Mouse (Mus musculus): ENCODE results near the gene Tfap4.

- no peak for TF ChIP-seq CTCF (IDR thresholded peaks at IDR 0.05; ENCODE audit: low read depth)
- TF ChIP-seq EP300 (IDR thresholded peaks at IDR 0.05; ENCODE audit: low read depth) = no peak
Observed at GRCm38 (mm10) chr16:4598041-4598440, 38.4 kb upstream of the Tfap4 start.
